Mouse (Mus musculus) heart, embryonic 12.5 days (tissue): Measurements from ENCODE around the gene Ccdc40. TPM values are rescaled to one million over a fixed set of nuclear protein-coding genes. Genes with fewer than 3 reads are reported as not detected.

Experiments used
- ATAC-seq: fragments of 200-750 bp; cut with Nextera tagmentation; 2 replicates; pipeline ENCODE4 v1.8.0; 2017; ENCODE audit warnings: moderate TSS enrichment, moderate library complexity; ENCODE audit not compliant: insufficient number of reproducible peaks, low FRiP score
- H3K27ac ChIP-seq: fragments of 300-500 bp; sonication (generic); 2 replicates; pipeline ENCODE4 v1.5.1; 2016; ENCODE audit warnings: mild to moderate bottlenecking, moderate library complexity; ENCODE audit not compliant: poor library complexity, severe bottlenecking
- H3K27me3 ChIP-seq: fragments of 300-500 bp; sonication (generic); replicated peaks from 2 replicates; pipeline ENCODE4 v1.6.1; 2016; ENCODE audit warnings: mild to moderate bottlenecking, moderate library complexity
- H3K36me3 ChIP-seq: fragments of 300-500 bp; sonication (generic); 2 replicates; pipeline ENCODE4 v1.6.1; 2016; ENCODE audit warnings: mild to moderate bottlenecking, moderate library complexity
- H3K4me1 ChIP-seq: fragments of 300-500 bp; sonication (generic); replicated peaks from 2 replicates; pipeline ENCODE4 v1.6.1; 2016; ENCODE audit warnings: mild to moderate bottlenecking
- H3K4me2 ChIP-seq: fragments of 300-500 bp; sonication (generic); 2 replicates; pipeline ENCODE4 v1.6.1; 2016; ENCODE audit warnings: mild to moderate bottlenecking, moderate library complexity
- H3K4me3 ChIP-seq: fragments of 300-500 bp; sonication (generic); 2 replicates; pipeline ENCODE4 v1.5.1; 2016; ENCODE audit warnings: mild to moderate bottlenecking
- H3K9ac ChIP-seq: fragments of 300-500 bp; sonication (generic); 2 replicates; pipeline ENCODE4 v1.6.1; 2016; ENCODE audit warnings: mild to moderate bottlenecking, moderate library complexity
- H3K9me3 ChIP-seq: fragments of 300-500 bp; sonication (generic); replicated peaks from 2 replicates; pipeline ENCODE4 v1.6.1; 2016; ENCODE audit warnings: mild to moderate bottlenecking, moderate library complexity
- WGBS: fragments of 180-500 bp; shearing (Covaris S2); methylation state at CpG from one replicate; pipeline ENCODE4 v1.1.7; 2016; 5-methylcytosine and 5-hydroxymethylcytosine counted together
- polyA plus RNA-seq: library from polyadenylated mRNA; unstranded; fragments of >200 nt; fragmentation: Nextera tagmentation; extraction: Ambion mirVana; gene quantifications from 2 replicates; pipeline ENCODE4 v1.2.1, GENCODE M21; 2016

The Ccdc40 gene
- polyA plus RNA-seq, 1 experiment from 2014 or later: 3.1 TPM

DNA sequence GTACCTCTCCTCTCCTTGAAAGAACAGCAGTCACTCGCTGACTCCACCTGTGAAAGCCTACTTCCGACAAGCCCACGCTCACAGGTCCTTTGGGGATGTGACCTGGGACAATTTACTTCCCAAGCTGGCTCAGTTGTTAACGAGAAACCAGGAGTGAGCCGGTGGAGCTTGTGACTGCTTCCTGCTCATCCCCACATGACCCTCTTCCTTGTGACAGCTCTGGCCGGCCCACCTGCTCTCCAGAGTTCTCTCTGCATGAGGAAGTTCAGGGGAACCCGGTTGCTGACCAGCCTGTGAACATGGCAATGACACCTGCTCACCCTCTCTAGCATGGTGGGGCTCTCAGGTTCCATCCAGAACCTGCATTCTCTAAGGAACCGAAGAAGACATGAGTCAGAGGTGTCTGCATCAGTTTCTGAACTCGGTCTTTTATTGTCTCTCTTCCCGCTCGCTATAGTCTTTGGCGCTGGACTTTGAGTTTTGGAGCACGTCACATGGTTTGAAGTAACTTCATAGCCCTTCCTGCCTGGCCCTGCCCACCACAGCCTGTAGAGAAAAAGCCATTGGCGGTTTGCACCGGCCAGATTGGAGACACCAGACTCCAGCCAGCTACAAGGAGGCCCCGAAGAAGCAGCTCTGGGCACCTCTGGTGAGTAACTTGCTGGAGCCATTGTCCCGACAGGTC is 86.0 kb downstream of the Ccdc40 start:
- no peak overlapping the region for H3K4me2 ChIP-seq
- H3K9ac ChIP-seq: no peak overlapping the region
- no peaks in the 10 kb centered on the region for H3K36me3 ChIP-seq
- no peak for ATAC-seq
- 68% methylated on average over 17 of the region's 17 CpGs for WGBS
- no peak overlapping the region for H3K27ac ChIP-seq
- H3K9me3 ChIP-seq: no peaks in the 10 kb centered on the region
- no peaks in the 10 kb centered on the region for H3K4me1 ChIP-seq
- peaks cover 22% of the 10 kb centered on the region for H3K27me3 ChIP-seq
- H3K4me3 ChIP-seq: no peak overlapping the region

Other genes with a start within 250 kb of the Ccdc40 start
- not detected in 2 replicates for gene Enpp7, start 240.4 kb upstream of the Ccdc40 start, polyA plus RNA-seq
- gene Cbx2, start 205.6 kb upstream of the Ccdc40 start, polyA plus RNA-seq: 29.3 and 30.5 TPM in 2 replicates
- 7.3 and 8.8 TPM in 2 replicates for gene Cbx8, start 187.6 kb upstream of the Ccdc40 start, polyA plus RNA-seq
- 13.2 and 14.9 TPM in 2 replicates for gene Cbx4, start 142.4 kb upstream of the Ccdc40 start, polyA plus RNA-seq
- gene Tbc1d16, start 73 bp upstream of the Ccdc40 start, polyA plus RNA-seq: 7.4 and 7.5 TPM in 2 replicates
- 116 and 117 TPM in 2 replicates for gene Gaa, start 39.3 kb downstream of the Ccdc40 start, polyA plus RNA-seq
- 270 and 276 TPM in 2 replicates for gene Eif4a3, start 71.5 kb downstream of the Ccdc40 start, polyA plus RNA-seq
- gene Card14, start 79.2 kb downstream of the Ccdc40 start, polyA plus RNA-seq: 0.49 and 0.51 TPM in 2 replicates
- 7.3 and 7.5 TPM in 2 replicates for gene Sgsh, start 127.0 kb downstream of the Ccdc40 start, polyA plus RNA-seq
- 9.8 and 10.8 TPM in 2 replicates for gene Slc26a11, start 127.0 kb downstream of the Ccdc40 start, polyA plus RNA-seq
- gene Rnf213, start 164.5 kb downstream of the Ccdc40 start, polyA plus RNA-seq: 8.0 and 8.5 TPM in 2 replicates